Mouse (Mus musculus) stomach, postnatal 0 days (tissue): ENCODE results near the gene Mkrn2.

Source experiments
- CTCF ChIP-seq: IDR thresholded peaks from 2 replicates; pipeline ENCODE4 v1.5.1; 2016; ENCODE audit warnings: antibody characterized with exemption, low read depth, mild to moderate bottlenecking, moderate library complexity
- EP300 ChIP-seq: optimal IDR thresholded peaks from 2 replicates; pipeline ENCODE3; 2016; ENCODE audit warnings: antibody characterized with exemption

DNA sequence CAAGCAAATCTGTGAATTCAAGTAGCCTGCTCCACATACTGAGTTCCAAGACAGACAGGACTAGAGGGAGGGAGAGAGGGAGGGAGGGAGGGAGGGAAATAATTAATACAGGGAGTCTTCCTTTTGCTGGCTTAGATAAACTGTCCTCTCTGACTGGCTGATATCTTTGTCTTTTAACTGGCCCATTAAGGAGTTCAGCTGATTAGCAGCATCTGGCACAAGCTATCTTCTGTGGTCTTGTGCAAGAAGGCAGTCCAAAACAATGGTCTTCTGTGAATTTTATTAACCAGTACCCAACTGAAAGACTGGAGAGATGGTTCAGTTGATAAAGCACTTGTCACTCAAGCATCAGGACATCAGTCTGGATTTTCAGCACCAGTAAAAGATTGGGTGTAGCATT is 57.1 kb downstream of the Mkrn2 start:
- TF ChIP-seq CTCF (no peak), EP300 (no peak)
